Mouse (Mus musculus): ENCODE measurements around the gene Morn4.

GRCm38 (mm10) chr19:42033611-42034010 is 52.5 kb downstream of the Morn4 start:
- no peak for TF ChIP-seq POLR2A (IDR thresholded peaks at IDR 0.05; ENCODE audit: low read depth, low read length)
- no peak for TF ChIP-seq CTCF (conservative IDR thresholded peaks at IDR 0.05; ENCODE audit: insufficient read depth, insufficient read length, low read depth, low read length)
